Mouse (Mus musculus) heart, postnatal 14 days (tissue): Measurements from ENCODE around the gene Tfec. TPM values are rescaled to one million over a fixed set of nuclear protein-coding genes. Genes with fewer than 3 reads are reported as not detected.

ENCODE experiments used
- DNase-seq, 2 experiments: peaks; one replicate each; pipeline ENCODE4 v3.0.0; 2021 to 2022
- intact Hi-C: fragments of 180-260 bp; cut with DNase I; formaldehyde crosslinking; loops from one replicate; pipeline ENCODE4 v1.15.1; 2025
- total RNA-seq, 2 experiments: library from RNA; stranded (reverse); gene quantifications; 2 replicates each; pipeline ENCODE4 v1.2.3; 2021

The Tfec gene
- total RNA-seq, 2 experiments from 2014 or later = 0.27 to 0.57 TPM

DNA sequence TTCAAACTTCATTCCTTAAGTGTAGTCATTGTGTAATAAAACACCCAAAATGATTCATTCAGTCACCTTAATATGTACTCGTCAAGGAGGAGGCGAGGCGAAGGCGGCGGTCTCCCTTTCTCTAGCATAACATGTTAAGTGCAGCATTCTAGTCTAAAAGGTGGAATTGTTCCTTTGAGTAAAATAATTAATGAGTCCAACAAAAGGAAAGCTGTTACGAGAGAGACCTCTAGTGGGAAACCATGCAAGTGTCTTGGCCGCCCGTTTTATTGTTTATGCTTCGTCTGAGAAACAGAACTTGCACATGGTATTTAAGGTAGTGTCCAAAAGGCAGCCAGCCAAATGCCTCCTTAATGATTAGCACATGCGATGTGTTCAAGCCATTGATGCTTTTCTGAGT lies 100.6 kb downstream of the Tfec start:
- intact Hi-C loops = loop anchor here (10.0 kb wide), 2 partner anchors 177 to 1903 kb away; no protein-coding TSS in a partner anchor
- peak; percentile 7 to 16 for DNase-seq

DNA sequence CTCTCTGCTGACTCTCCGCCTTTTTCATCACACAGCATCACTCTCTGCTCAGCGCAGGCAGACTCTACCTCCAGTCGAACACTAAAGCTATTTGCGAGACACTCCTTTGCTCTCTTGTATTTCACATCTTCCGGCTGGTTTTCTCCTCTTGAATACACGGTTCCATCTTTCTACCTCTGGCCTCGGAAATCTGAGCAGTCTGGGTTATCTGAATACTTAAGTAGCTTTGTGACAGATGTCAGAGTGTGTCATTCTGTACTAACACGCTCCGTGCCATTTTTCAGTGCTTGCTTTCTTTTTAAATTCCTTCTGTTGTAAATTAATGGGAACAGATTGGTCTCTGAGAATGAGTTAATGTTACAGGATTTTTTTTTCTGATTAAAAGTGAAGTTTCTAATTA lies 101.3 kb downstream of the Tfec start:
- DNase-seq = no peak
- intact Hi-C loops = loop anchor here (10.0 kb wide), 2 partner anchors 178 to 1902 kb away; no protein-coding TSS in a partner anchor

DNA sequence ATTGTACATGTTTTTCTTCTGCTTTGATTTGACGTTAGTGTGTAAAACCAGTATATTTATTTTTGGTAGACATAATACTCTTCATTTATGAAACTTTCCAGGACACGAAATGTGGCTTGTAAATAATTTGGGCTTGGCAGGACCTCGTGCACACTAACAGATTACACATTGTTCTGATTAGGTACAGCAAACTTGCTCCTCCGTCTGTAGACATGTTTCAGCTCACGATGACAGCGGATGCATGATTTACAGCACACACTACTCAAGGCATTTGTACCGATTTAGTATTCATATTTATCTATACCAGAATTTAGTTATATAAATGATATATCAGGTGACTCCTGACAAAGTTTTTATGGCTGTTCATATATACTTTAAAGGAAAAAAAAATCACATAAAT lies 104.2 kb downstream of the Tfec start:
- no peak for DNase-seq
- intact Hi-C loops = loop anchor here (10.0 kb wide), 2 partner anchors 181 to 1899 kb away; no protein-coding TSS in a partner anchor

DNA sequence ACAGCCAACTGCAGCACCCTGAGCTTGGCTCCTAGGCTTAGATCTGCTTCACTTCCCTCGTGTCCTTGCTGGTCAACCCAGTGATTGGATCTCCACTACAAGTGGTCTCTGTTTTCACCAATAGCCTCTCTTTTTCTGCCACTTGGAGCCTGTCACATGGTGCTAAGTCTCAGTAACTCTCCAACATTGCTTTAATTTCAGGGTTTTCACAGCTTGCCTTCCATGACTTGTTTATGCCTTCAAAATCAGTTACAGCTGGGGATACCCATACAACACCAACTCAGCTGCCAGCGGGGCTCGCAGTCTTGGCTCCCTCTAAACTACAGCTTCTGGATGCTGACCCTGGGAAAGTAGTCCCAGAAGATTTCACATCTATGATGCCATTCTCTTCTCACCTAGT lies 113.1 kb downstream of the Tfec start:
- intact Hi-C loops = no loop called here
- DNase-seq = no peak

Other genes starting within 250 kb of the Tfec start
- 1 to 10 TPM; 5.8 to 8.9 TPM for gene Tes, start 166.7 kb upstream of the Tfec start, total RNA-seq